Mouse (Mus musculus) frontal cortex, adult (tissue): Measurements from ENCODE around the gene Obscn.
A peak's percentile ranks its signal among the peaks of the same experiment; 100 is the strongest.
"Not testable (repeated sequence)": the region's sequence is repeated elsewhere in the genome, so short reads cannot be mapped to it uniquely, and the experiment has no call there.

ENCODE experiments used
- ATAC-seq: cut with Nextera tagmentation; 2 replicates; pipeline ENCODE4 v1.9.2; 2017; ENCODE audit warnings: mild to moderate bottlenecking, moderate library complexity, mixed read lengths; ENCODE audit not compliant: low TSS enrichment

Obscn gene

GRCm38 (mm10) chr11:58961364-58962177, 174.6 kb downstream of the Obscn start:
- no peak for ATAC-seq

- ATAC-seq: peak; percentile 73
Measured at GRCm38 (mm10) chr11:58959921-58960465, 176.2 kb downstream of the Obscn start.

- ATAC-seq: no peak
Measured at GRCm38 (mm10) chr11:58959186-58959825, 176.9 kb downstream of the Obscn start.

- no peak for ATAC-seq
Measured at GRCm38 (mm10) chr11:58958536-58958935, 177.7 kb downstream of the Obscn start.

GRCm38 (mm10) chr11:58957226-58957914, 178.8 kb downstream of the Obscn start:
- ATAC-seq: peak; percentile 16; the same call in 1 of the 2 replicates

- no peak for ATAC-seq
Measured at GRCm38 (mm10) chr11:58955868-58956257, 180.3 kb downstream of the Obscn start.

- no peak for ATAC-seq
Measured at GRCm38 (mm10) chr11:58955143-58955867, 180.9 kb downstream of the Obscn start.

GRCm38 (mm10) chr11:58954420-58955142, 181.6 kb downstream of the Obscn start, which contains the start of the genes Hist3h2a and Trim17:
TSS of gene Hist3h2a (plus strand) at chr11:58954685.
TSS of gene Trim17 (plus strand) at chr11:58954685.
- peak; percentile 65 for ATAC-seq

- not testable (repeated sequence) for ATAC-seq
Measured at GRCm38 (mm10) chr11:58954170-58954419, 182.1 kb downstream of the Obscn start.

GRCm38 (mm10) chr11:58953351-58954169, 182.6 kb downstream of the Obscn start:
- ATAC-seq: no peak

- ATAC-seq: no peak
Measured at GRCm38 (mm10) chr11:58951210-58951609, 185.0 kb downstream of the Obscn start.

- ATAC-seq: peak; percentile 36; the same call in 1 of the 2 replicates
Measured at GRCm38 (mm10) chr11:58949480-58950431, 186.4 kb downstream of the Obscn start.

GRCm38 (mm10) chr11:58948542-58949479, 187.4 kb downstream of the Obscn start, which contains the start of gene Hist3h2ba:
TSS of gene Hist3h2ba (plus strand) at chr11:58948920.
- ATAC-seq: peak; percentile 81

GRCm38 (mm10) chr11:58947798-58948528, 188.2 kb downstream of the Obscn start:
- peak; percentile 49 for ATAC-seq

- ATAC-seq: no peak
Measured at GRCm38 (mm10) chr11:58947306-58947705, 188.9 kb downstream of the Obscn start.
